Mouse (Mus musculus) gastrocnemius, adult 2 months (tissue): ENCODE data around the gene Mcm9. TPM values are rescaled to one million over a fixed set of nuclear protein-coding genes. Genes with fewer than 3 reads are reported as not detected.
"Not testable (repeated sequence)": the region's sequence is repeated elsewhere in the genome, so short reads cannot be mapped to it uniquely, and the experiment has no call there.

Source experiments
- DNase-seq: peaks from one replicate; pipeline ENCODE4 v3.0.0; 2022
- H3K27ac ChIP-seq: fragments of 200-600 bp; 2 replicates; pipeline ENCODE4 v1.8.1; 2022; ENCODE audit warnings: mild to moderate bottlenecking
- H3K4me3 ChIP-seq: fragments of 200-600 bp; 2 replicates; pipeline ENCODE4 v1.8.1; 2022; ENCODE audit warnings: mild to moderate bottlenecking, moderate library complexity
- CTCF ChIP-seq: fragments of 200-600 bp; IDR thresholded peaks from 2 replicates; pipeline ENCODE4 v1.8.1; 2022; ENCODE audit warnings: antibody characterized with exemption, mild to moderate bottlenecking, moderate library complexity
- intact Hi-C: fragments of 180-260 bp; cut with DNase I; formaldehyde crosslinking; loops from one replicate; pipeline ENCODE4 v1.15.1; 2025
- long read RNA-seq, 2 experiments: library from polyadenylated mRNA; stranded (forward); transcript quantifications; one replicate each; pipeline ENCODE4 v2.0.0; 2021
- total RNA-seq, 2 experiments: library from RNA; stranded (reverse); gene quantifications; 2 replicates each; pipeline ENCODE4 v1.2.3; 2021

The Mcm9 gene
- under 1 TPM; 0.89 to 0.92 TPM for total RNA-seq
- long read RNA-seq, experiment 1, partial matches to known transcripts = 1 of 6 reads
- long read RNA-seq, experiment 1, other reads (novel, unspliced or antisense) = 5 of 6 reads
- long read RNA-seq, experiment 2, partial matches to known transcripts = 0 of 3 reads
- long read RNA-seq, experiment 2, other reads (novel, unspliced or antisense) = 3 of 3 reads

DNA sequence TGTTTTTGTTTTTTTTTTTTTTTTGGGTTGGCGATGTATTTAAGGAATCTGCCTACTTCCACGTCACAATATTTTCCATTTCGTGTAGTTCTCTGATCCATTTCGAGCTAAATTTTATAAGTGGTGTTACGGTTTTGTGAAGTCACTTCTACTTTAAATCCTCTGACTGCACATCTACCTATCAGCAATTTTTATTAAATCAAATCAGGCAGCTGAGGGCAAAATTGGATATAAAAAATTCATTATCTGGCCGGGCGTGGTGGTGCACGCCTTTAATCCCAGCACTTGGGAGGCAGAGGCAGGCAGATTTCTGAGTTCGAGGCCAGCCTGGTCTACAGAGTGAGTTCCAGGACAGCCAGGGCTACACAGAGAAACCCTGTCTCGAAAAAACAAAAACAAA lies at the start of gene Mcm9:
Gene Mcm9 (minus strand): TSS at position 101 of the 400 bp plus-strand sequence.
- intact Hi-C loops, DNase-seq: not testable (repeated sequence)
- H3K4me3 ChIP-seq = peak within 1 kb of the TSS; percentile 96

DNA sequence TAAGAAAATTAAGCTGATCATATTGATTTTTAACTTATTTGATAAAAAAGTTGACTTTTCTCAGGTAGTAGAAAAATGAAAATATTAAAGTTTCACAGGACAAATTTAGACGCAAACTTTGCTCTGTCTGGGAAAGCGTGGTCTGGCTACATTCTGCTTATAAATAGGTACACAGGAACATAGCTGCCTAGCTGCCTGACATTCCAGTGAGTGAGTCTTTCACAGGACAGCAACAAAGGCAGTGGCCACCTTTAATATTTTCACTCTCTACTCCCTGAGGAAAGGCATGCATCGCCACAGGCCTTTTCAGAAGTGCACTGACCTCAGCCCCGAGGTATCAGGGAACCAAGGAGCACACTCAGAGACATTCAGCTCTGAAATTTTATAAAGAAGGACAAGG lies 31.5 kb upstream of the Mcm9 start:
- Histone ChIP-seq H3K27ac (no peak overlapping the region), H3K4me3 (no peak overlapping the region)
- intact Hi-C loops = no loop called here

More for the DNA sequence above, at the start of gene Mcm9:
- peak within 1 kb of the TSS; percentile 92 for H3K27ac ChIP-seq

DNA sequence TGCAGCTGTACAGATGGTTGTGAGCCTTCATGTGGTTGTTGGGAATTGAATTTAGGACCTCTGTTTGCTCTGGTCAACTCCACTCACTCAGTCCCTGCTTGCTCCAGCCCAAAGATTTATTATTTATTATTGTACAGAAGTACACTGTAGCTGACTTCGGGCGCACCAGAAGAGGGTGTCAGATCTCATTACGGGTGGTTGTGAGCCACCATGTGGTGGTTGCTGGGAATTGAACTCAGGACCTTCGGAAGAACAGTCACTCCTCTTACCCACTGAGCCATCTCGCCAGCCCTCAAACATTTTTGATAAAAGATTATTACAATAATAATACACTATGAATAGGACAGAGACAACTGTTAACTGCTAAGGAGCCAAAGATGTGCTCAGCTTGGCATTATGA lies 24.0 kb upstream of the Mcm9 start:
- H3K4me3 ChIP-seq, intact Hi-C loops, DNase-seq, H3K27ac ChIP-seq: not testable (repeated sequence)
- peak; percentile 23; the same call in 1 of the 2 replicates for TF ChIP-seq CTCF

More for the DNA sequence above, 31.5 kb upstream of the Mcm9 start:
- DNase-seq = no peak
- TF ChIP-seq CTCF = no peak

DNA sequence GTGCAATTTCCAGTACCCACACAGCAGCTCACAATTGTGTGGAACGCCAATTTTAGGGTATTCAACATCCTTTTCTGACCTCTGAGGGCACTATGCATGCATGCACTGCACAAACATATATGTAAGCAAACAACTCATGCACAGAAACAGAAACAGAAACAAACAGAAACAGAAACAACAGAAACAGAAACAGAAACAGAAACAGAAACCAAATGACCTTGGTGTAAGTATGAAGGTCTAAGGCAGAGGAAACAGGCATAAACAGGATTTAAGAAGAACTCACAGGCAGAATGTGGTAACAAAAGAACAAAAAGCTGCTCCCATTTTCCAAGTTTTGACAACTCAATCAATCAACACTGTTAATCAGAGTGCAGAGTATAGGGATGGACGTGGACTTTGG lies 20.4 kb upstream of the Mcm9 start:
- DNase-seq = no peak
- Histone ChIP-seq H3K4me3 (no peak overlapping the region), H3K27ac (no peak overlapping the region)
- no peak for TF ChIP-seq CTCF
- intact Hi-C loops = no loop called here

DNA sequence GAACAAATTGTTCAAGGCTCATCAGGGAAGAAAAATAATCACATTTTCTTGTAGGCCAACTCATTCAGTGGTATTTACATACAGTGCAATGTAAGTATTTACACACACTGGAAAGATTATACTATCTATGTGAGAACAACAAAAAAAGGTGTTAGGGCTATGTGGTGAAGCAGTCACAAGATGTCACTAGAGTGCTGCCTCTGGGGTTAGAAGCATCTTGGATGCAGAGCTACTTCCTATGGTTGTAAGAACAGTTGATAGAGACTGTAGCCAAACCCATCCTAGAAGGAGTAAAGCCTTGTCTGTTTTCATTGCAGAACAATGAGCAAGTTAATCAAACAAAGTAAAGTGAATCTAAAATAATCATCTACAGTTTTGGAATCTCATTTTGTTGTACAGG lies 11.3 kb upstream of the Mcm9 start:
- no peak overlapping the region for H3K27ac ChIP-seq
- no peak for DNase-seq
- intact Hi-C loops = no loop called here
- H3K4me3 ChIP-seq = no peak overlapping the region
- TF ChIP-seq CTCF = peak; percentile 62

DNA sequence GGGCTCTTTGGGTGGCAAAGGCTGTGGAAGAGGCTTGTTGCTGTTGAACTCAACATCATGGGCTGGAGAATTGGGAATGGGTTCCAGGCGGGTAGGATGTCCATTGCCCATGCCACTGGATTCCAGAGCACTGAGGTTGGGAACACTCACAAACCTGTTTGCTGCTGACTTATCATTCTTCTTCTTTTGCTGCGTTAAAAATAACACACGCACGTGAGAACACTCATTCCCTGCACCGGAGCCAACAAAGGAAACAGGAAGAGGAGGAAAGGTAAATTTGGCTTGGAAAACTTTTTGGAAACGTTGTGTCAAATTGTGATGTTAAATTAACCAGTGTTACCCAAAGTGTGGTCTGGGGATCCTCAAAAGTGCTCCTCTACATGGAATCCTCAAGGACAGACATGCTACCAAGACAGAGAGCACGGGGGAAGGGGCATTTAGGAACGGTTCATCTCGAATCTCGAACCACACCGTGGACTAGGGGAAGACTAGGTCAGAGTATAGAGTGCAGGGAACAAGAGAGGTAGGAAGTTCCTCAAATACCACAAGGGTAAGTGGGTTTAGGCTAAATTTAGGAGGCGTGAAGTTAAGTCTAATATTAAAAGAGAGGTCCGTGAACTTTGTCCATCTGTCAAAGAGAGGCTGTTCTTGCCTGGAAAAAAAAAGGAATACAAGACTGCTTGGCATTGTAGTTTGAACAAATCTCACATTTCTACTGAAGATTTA lies 5.2 kb upstream of the Mcm9 start:
- TF ChIP-seq CTCF = no peak
- no peak for DNase-seq
- intact Hi-C loops = no loop called here
- Histone ChIP-seq H3K27ac (no peak overlapping the region), H3K4me3 (no peak overlapping the region)

DNA sequence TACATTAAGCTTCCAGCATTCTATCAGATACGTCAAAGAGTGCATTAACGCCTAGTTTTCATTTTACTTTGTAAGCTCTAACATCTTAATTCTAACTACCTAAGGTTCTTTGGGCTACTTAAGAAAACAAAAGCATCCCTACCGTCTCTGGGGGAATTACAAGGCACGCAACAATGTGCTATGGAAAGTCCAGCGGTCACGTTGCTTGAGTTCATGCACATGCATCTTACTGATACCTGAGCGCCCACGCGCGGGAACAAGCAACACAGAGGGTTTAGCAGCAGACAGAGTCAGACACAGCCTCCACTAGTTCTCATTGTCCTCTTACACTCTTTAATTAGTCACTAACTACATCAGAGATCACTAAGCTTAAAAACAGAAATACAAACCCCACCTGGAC lies 3.9 kb upstream of the Mcm9 start:
- no peak overlapping the region for H3K4me3 ChIP-seq
- no peak for TF ChIP-seq CTCF
- H3K27ac ChIP-seq = no peak overlapping the region
- no peak for DNase-seq
- intact Hi-C loops = no loop called here

DNA sequence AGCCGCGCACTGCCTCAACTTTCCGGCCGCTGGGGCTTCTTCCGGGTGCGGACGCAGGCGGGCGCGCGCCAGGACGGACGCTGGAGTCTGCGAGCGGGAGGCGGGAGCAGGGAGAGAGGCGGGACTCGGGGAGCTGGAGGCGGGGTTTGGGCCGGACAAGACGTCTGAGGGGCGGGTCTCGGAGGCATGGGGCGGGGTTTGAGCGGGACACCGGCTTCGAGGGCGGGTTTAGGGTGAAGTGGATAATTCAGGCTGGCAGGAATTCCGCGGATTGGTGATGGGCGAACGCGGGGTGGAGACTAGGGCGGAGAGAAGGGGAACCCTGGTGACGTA lies 355 bp downstream of the Mcm9 start:
- H3K27ac ChIP-seq = peak overlapping the region; percentile 92
- peak overlapping the region; percentile 96 for H3K4me3 ChIP-seq
- intact Hi-C loops = loop anchor here (2.0 kb wide), 1 partner anchor 33 kb away; the partner anchor contains the start of gene Asf1a
- no peak for TF ChIP-seq CTCF
- DNase-seq = peak; percentile 98

DNA sequence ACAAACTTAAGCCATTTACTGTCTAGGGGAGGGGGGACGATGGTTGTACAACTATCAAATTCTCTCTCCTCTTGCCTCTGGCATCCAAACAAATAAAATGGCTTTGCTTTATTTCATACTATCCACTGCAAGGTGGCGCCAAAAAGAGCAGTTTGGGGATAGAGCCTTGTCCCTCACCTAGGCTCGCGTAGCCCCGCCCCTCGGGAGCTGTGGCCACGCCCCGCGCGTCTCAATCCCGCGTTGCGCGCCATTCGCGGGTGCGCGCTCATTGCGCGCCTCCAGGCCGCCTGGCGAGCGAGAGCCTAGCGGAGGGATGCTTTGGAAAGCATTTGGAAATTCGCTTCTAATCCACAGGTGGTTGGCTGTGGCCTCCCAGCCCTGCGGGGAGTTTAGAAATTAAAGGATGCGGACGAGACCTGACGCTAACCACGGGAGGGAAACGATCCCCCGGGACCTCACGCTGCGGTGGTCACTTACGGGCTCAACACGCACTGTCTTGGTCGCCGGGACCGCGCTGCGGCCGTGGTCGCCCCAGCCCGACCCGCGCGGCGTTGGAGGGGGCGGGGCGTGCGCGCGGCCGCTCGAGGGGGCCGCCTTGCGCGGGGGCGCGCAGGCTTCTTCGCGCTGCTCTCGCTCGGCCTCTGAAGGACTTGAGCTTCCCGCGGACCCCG lies 857 bp downstream of the Mcm9 start:
- intact Hi-C loops = loop anchor here (2.0 kb wide), 1 partner anchor 33 kb away; the partner anchor contains the start of gene Asf1a
- peak; percentile 91 for DNase-seq
- TF ChIP-seq CTCF = peak; percentile 45
- H3K4me3 ChIP-seq = peak overlapping the region; percentile 96
- H3K27ac ChIP-seq = peak overlapping the region; percentile 92

DNA sequence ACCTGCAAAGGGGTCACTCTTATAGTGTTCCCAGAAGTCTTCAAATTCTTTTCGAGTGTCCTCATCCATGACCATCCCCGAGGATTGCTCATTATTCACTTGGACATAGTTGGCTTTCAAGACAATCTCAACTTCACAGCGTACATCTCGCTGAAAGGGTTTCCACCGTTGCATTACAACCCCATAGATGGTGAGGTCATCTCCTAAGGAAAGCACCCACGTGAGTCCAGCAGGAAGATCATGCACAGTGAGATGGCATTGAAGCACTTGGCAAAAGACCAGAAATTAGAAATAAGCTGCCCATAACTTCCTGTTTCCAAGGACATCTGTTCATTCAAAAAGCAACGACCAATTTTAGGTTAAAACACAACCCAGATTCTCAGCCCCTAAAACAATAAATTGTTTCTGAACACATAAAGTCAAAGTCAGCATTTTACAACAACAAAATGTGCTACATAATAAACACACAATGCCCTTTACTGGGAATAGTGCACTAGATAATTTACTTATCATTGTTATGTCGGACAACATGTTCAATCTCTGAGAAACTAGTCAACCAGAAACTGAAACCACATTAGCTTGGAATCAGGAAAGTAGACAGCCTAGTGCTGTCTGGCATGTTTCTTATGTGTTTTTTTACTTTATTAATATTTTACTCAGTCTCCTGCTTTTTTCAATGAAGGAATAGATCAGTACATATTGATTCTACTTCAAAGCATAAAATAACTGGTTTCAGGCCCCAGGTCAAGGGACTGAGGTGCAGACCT lies 14.2 kb downstream of the Mcm9 start:
- intact Hi-C loops = no loop called here
- TF ChIP-seq CTCF = no peak
- no peak overlapping the region for H3K4me3 ChIP-seq
- H3K27ac ChIP-seq = no peak overlapping the region
- DNase-seq = no peak

DNA sequence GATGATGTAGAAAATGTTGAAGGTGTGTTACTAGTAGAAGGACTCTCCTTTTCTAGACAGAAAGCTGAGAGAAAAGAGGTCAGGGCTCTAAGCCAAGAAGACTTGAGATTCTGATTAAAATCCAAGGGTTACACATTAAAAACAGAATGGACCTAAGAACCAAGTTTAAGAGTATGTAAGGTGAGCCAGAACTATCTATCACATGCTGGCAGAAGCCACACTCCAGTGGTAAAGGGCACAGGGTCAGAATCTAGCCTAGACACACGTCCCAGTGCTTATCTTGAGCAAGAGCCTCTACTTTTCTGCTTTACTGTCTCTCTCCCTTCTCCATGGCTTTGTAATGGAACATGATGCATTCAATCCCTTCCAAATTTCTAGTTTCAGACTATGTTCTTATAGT lies 16.3 kb downstream of the Mcm9 start:
- no peak overlapping the region for H3K4me3 ChIP-seq
- no peak for TF ChIP-seq CTCF
- DNase-seq = no peak
- intact Hi-C loops = no loop called here
- no peak overlapping the region for H3K27ac ChIP-seq

DNA sequence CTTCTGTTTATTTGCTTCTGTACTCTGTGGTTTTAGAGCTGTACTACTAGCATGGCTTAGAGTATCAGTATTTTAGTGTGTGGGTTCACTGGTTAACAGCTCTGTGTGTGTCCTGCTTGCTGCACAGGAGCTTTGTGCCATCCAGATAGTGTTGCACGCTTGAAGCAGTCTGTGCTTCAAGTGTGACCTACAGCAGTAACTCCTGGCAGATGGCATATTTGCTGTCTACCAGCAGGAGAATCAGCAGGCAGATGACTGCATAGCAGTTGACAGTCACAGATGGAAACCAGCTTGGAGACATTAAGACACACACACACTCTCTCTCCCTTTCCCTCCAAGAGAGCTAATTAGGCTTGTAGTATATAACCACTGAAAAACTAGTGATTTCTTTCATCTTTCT lies 18.1 kb downstream of the Mcm9 start:
- no peak overlapping the region for H3K4me3 ChIP-seq
- H3K27ac ChIP-seq = no peak overlapping the region
- no peak for TF ChIP-seq CTCF
- no peak for DNase-seq
- intact Hi-C loops = no loop called here

DNA sequence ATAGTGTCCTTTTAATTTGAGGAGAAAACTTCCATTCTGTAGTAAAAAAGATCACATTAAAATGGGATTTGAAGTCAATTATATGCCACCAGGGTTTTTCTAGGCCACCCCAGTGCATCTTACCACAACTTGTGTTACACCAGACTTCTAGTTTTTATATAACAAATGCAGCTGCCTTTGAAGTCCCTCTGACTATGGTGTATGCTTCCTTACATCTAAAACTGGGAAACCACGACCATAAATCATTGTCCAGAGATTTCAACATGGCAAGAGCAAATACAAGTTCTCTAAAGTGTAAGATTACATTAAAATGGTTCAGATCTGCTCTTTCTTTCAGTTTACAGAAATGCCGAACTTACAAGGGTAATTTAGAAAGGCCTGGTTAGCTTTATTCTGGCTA lies 22.0 kb downstream of the Mcm9 start:
- Histone ChIP-seq H3K4me3 (no peak overlapping the region), H3K27ac (no peak overlapping the region)
- intact Hi-C loops = no loop called here
- no peak for TF ChIP-seq CTCF
- DNase-seq = no peak
